Mouse (Mus musculus) gastrocnemius, adult 2 months (tissue): ENCODE measurements around the gene Shq1. TPM values are rescaled to one million over a fixed set of nuclear protein-coding genes. Genes with fewer than 3 reads are reported as not detected.
A peak's percentile ranks its signal among the peaks of the same experiment; 100 is the strongest.

Experiments used
- DNase-seq: peaks from one replicate; pipeline ENCODE4 v3.0.0; 2022
- H3K27ac ChIP-seq: fragments of 200-600 bp; 2 replicates; pipeline ENCODE4 v1.8.1; 2022; ENCODE audit warnings: mild to moderate bottlenecking
- H3K4me3 ChIP-seq: fragments of 200-600 bp; 2 replicates; pipeline ENCODE4 v1.8.1; 2022; ENCODE audit warnings: mild to moderate bottlenecking, moderate library complexity
- CTCF ChIP-seq: fragments of 200-600 bp; IDR thresholded peaks from 2 replicates; pipeline ENCODE4 v1.8.1; 2022; ENCODE audit warnings: antibody characterized with exemption, mild to moderate bottlenecking, moderate library complexity
- intact Hi-C: fragments of 180-260 bp; cut with DNase I; formaldehyde crosslinking; loops from one replicate; pipeline ENCODE4 v1.15.1; 2025
- total RNA-seq, 2 experiments: library from RNA; stranded (reverse); gene quantifications; 2 replicates each; pipeline ENCODE4 v1.2.3; 2021

Gene Shq1
- total RNA-seq, 2 experiments from 2014 or later = 1.9 TPM

DNA sequence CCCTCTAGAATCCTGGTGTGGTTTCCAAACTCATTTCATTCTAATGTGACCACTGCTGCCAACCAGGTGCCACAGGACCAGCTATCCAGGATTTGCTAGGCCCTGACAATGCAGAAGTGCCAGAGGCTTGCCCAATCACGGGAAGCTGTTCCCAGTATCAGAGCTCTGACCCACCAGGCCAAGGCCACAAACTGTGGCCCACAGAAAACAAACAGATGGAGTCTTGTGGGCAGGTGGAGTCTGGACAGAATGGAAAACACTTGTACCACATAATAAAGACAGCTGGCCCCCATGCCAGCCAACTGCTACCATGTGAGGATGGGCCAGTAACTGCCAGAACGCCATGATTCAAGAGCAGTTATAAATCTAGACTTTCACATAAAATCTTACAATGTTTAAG lies 89.0 kb downstream of the Shq1 start:
- TF ChIP-seq CTCF = no peak
- intact Hi-C loops = no loop called here
- Histone ChIP-seq H3K27ac (no peak overlapping the region), H3K4me3 (no peak overlapping the region)
- DNase-seq = no peak

DNA sequence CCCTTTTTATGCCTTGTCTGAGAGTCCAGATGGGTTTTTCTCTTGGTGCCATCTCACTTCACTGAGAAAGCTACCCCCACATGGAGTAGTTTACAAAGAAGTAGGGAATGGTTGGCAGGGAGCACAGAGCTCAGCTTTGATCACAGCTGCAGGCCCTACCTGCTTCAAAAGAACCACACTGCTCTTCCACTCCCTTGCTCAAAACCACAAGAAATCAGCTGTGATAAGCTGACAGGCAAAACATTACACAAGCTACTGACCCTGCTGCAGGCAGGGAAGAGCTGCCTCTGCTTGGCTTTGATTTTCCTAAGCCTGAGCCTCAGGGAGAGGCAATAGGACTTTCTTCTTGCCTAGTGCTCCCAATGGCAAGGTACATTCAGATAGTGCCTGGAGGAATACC lies 89.9 kb downstream of the Shq1 start:
- intact Hi-C loops = no loop called here
- no peak overlapping the region for H3K4me3 ChIP-seq
- no peak overlapping the region for H3K27ac ChIP-seq
- DNase-seq = no peak
- no peak for TF ChIP-seq CTCF

DNA sequence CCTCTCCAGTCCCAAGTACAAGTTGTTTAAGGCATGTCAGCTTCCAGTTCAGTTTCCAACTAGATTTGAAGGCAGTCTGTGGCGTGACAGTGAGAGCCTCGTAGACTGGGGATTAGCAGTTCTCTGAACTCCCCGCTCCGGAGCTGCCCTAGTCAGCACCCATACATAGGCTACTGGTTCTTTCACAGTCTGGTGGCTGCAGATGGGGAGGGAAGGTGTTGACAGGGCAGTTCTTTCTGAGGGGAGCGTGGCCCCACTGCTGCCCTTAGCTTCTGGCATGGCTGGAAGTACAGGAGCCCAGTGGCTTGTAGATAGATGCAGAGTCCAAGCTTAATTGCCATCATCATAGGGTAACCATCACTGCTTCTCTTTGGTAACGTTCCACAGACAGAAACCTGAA lies 93.4 kb downstream of the Shq1 start:
- intact Hi-C loops = no loop called here
- no peak for DNase-seq
- no peak overlapping the region for H3K27ac ChIP-seq
- H3K4me3 ChIP-seq = no peak overlapping the region
- no peak for TF ChIP-seq CTCF

DNA sequence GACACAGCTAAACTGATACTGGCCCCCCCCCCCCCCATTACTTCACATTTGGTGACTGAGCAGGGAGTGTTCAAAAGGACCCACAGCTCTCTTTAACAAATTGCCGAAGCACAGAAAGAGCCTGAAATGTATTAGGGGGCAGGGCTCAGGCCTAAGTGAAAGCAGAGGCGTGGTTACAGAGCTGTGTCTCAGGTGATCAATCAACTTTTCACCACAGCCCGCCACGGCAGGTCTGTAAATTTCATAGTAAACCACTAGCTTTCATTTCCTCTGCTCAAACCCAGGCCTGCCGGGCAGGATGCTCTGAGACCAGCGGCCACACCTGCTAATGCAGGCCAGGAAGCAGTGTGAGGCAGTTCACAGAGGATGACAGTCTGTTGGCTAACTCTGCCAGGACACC lies 94.8 kb downstream of the Shq1 start:
- no peak for TF ChIP-seq CTCF
- Histone ChIP-seq H3K4me3 (no peak overlapping the region), H3K27ac (no peak overlapping the region)
- DNase-seq = no peak
- intact Hi-C loops = no loop called here

DNA sequence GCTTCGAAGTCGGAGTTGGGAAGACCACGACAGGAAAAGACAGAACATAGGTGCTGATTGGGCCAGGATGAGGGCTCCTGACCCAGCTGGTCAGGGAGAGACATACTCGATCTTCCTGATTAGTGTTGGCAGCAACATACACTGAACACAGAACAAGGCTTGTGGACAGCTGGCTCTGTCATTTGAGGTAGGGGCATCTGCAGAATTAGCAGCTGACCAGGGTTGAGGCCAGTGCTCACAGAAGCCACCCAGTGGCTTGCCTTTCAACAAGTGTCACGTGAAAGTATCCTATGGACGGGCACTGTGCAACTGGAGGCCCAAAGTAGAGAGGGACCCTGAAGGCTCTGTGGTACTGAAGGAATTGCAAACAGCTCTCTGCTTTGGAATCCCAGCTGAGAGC lies 104.2 kb downstream of the Shq1 start:
- intact Hi-C loops = no loop called here
- Histone ChIP-seq H3K27ac (no peak overlapping the region), H3K4me3 (no peak overlapping the region)
- no peak for TF ChIP-seq CTCF
- no peak for DNase-seq

DNA sequence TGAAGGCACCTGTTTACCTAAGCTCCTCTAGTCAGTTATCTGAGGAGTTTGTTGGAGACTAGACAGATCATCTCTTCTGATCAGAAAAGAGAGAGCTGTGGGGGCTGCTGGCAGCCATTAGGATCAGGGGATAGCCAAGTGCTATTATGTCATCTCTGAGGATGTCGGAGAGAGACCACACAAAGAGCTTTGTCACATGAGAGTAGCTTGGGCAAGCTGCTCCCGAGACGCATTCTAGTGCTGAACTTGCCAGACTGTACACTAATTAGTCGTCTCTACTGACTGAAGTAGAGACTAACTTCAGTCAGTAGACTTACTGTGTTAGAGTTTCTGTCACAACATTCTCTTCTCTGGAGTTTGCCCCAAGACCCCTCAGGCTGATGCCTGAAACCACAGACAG lies 106.4 kb downstream of the Shq1 start:
- Histone ChIP-seq H3K4me3 (no peak overlapping the region), H3K27ac (no peak overlapping the region)
- DNase-seq = no peak
- no peak for TF ChIP-seq CTCF
- intact Hi-C loops = loop anchor here (5.0 kb wide), 1 partner anchor 762 kb away; no protein-coding TSS in a partner anchor

DNA sequence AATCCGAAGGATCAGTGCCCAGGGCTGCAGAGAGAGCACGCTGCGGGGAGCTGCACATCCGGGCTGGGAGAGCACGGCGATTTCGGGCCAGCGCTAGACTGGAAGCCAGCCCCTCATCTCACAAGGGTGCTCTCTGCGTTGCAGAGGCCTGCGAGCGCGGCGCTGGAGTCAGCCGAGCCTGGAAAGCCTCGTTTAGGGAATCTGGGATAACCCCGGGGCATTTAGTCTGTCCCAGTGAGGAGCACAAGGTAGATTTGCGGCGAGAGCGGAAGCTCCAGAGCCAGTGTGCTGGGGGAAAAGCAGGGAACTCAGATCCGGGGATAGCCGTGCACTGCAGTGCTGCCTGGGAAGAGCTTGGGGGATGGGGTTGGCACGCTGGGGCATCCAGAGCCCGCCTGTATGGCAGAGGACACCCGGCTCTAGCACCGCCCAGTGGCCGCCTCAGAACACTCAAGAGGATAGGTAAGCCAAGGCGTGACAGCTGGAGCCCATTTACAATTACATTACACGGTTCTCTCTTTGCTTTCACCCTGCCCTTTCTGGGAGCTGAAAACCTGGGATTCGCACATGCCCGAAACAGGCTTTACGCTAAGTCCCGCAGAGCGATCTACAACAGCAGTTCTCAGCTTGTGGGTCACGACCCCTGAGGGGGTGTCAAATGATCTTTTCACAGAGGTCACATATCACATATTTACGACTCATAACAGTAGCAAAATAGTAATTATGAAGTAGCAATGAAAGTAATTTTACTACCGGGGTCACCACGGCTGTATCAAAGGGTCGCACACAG lies 107.2 kb downstream of the Shq1 start:
- TF ChIP-seq CTCF = peak; percentile 69
- Histone ChIP-seq H3K27ac (no peak overlapping the region), H3K4me3 (peak overlapping the region; percentile 74)
- DNase-seq = peak; percentile 81
- intact Hi-C loops = loop anchor here (5.0 kb wide), 1 partner anchor 761 kb away; no protein-coding TSS in a partner anchor

DNA sequence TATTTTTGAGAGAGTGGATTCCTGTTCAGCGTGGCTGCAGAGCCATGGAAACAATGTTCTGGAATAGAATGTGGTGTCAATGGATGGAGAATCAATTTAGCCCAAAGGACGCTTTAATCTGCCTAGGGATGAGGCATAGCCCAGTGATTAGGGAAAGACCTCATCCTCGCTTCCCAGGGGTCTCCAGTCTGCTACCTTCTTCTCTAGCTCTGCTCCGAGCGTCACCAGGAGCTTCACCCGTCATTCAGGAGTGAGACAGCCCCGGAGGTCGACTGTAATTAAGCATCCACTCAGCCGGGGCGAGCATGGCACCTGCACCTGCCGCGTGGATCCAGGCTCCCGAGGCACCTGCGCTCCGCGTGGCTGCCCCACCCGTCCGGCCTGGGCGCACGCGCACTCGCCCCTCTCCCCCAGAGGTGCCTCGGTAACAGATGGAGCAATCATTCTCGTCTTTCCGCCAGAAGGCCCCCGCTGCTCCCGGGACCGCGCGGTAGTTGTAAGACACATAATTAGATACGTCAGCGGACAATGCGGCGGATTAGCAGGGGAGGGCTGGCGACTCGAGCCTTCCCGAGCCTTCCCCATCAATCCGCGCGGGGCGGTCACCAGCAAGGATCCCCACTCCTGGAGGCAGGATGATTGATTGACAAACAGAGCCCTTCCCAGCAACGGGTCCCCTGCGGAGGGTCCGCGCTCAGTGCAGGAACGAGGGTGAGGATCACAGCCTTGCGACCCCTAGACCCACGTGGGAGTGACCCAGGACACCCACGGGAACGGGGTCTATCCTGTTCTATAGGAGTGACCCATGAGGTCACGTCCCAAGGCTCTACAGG lies 108.0 kb downstream of the Shq1 start:
- intact Hi-C loops = loop anchor here (5.0 kb wide), 1 partner anchor 761 kb away; no protein-coding TSS in a partner anchor
- Histone ChIP-seq H3K4me3 (peak overlapping the region; percentile 74), H3K27ac (no peak overlapping the region)
- peak; percentile 34 for DNase-seq
- no peak for TF ChIP-seq CTCF

DNA sequence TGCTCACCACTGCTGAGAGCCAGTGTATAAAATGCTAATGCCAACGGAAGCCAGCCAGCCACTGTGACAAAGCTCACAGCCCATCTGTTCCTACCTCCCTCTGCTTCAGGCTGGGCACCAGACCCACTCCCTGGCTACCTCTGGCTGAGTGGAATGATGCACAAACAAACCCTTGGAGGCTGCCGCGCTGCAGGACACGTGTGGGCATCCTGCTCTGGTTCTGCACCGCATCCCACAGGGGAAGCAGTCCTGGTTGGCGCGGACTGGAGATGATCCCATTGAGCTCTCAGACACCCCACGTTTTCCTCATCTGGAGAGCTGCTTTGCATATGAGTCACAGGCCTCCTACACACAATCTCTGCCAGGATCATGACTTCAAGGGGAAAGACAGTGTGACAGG lies 112.9 kb downstream of the Shq1 start:
- no peak overlapping the region for H3K27ac ChIP-seq
- no peak for TF ChIP-seq CTCF
- no peak overlapping the region for H3K4me3 ChIP-seq
- no peak for DNase-seq
- intact Hi-C loops = no loop called here

DNA sequence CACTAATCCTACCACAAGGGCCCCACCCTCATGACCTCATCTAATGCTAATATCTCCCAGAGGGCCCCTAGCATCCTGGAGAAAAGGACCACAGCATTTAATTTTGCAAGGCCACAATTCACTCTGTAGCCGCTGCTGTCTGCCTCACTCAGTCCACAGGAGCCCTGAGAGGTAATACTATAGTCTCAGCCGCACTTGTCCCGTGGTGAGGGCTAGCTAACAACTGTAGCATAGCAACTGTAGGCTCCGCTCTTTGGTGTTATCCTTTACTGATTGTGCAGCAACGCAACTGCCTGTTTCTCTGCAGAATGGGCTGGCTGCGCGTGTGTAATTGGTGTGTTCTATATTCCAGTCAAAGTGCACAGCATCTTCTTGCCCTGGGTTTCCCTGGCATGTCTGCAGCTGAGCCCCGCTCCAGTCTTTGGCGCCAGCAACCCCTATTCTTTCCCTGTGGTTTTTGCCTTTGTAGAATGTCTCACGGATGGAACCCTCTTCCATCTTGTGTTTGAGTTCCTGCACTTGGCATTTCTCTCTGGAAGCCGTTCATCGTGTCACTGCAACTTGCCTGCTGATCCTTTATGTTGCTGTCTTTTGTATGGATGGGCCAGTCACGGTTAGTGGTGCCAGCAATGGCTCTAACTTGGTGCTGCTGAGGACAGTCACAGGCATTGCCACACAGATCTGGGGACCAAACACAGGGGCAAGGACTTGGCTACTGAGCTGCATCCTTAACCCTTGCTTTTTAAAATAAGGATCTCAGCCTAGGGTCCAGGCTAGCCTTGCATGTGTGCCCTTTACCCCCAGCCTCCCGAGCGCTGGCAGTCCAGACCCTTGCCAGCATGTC lies 128.6 kb downstream of the Shq1 start:
- no peak overlapping the region for H3K4me3 ChIP-seq
- no peak for TF ChIP-seq CTCF
- intact Hi-C loops = no loop called here

DNA sequence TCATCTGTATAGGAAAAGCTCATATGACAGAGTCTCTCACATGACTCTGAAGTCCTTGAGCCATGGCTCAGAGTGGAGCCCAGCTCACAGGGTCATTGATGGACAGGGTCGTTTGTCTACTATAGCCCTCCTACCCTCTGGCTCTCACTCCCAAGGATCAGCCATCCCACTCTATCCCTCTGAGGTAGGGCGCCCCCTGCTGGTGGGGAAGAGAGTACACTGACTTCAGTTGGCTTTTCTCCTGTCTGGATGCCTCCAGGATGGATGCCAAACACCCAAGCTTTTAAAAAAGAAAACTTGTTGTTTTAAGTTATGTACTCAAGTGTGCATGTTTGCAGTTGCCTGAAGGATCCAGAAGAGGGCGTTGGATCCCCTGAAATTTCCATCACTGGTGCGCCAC lies 131.3 kb downstream of the Shq1 start:
- intact Hi-C loops = loop anchor here (10.0 kb wide), 1 partner anchor 735 kb away; no protein-coding TSS in a partner anchor
- peak; percentile 50 for DNase-seq

More for the DNA sequence above, 128.6 kb downstream of the Shq1 start:
- DNase-seq = no peak
- no peak overlapping the region for H3K27ac ChIP-seq

DNA sequence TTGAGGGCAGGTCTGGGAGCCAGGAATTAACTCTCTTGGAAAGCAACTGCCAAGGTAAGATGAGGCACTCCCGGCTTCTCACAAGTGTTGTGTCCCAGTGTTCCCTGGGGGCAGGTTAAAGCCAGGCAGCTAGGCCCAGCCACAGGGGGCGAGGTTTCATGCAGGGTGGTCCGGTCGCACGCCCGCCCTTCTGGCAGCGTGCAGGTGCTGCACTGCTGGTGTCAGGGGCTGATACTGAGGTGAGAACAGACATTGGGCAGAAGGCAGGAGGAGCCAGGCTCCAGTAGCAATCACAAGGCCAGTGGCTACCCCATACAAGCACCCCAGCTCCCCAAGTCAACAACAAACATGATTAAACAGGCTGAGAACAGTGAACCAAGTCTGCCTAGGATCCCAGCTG lies 132.4 kb downstream of the Shq1 start:
- intact Hi-C loops = loop anchor here (10.0 kb wide), 1 partner anchor 734 kb away; no protein-coding TSS in a partner anchor
- no peak for DNase-seq
- H3K27ac ChIP-seq = no peak overlapping the region
- no peak for TF ChIP-seq CTCF
- no peak overlapping the region for H3K4me3 ChIP-seq

More for the DNA sequence above, 131.3 kb downstream of the Shq1 start:
- TF ChIP-seq CTCF = peak; percentile 72
- H3K4me3 ChIP-seq = no peak overlapping the region
- no peak overlapping the region for H3K27ac ChIP-seq
